Mouse (Mus musculus) heart, postnatal 0 days (tissue): ENCODE data around the gene Ank2. TPM values are rescaled to one million over a fixed set of nuclear protein-coding genes. Genes with fewer than 3 reads are reported as not detected.

ENCODE experiments used
- ATAC-seq: fragments of 200-750 bp; cut with Nextera tagmentation; 2 replicates; pipeline ENCODE4 v1.8.0; 2017; ENCODE audit warnings: low read depth, moderate number of reproducible peaks, moderate library complexity; ENCODE audit not compliant: insufficient read depth
- DNase-seq: peaks from one replicate; pipeline ENCODE4 v3.0.0-alpha.2; 2016; ENCODE audit warnings: low spot score
- H3K27ac ChIP-seq: fragments of 300-500 bp; sonication (generic); 2 replicates; pipeline ENCODE4 v1.5.1; 2014; ENCODE audit warnings: low read depth, mild to moderate bottlenecking
- H3K27me3 ChIP-seq: fragments of 300-500 bp; sonication (generic); 2 replicates; pipeline ENCODE4 v1.6.1; 2014; ENCODE audit warnings: low read length, mixed read lengths; ENCODE audit not compliant: control insufficient read depth, insufficient read depth
- H3K36me3 ChIP-seq: fragments of 300-500 bp; sonication (generic); replicated peaks from 2 replicates; pipeline ENCODE4 v1.6.1; 2014; ENCODE audit warnings: low read length, mixed read lengths; ENCODE audit not compliant: control insufficient read depth, insufficient read depth
- H3K4me1 ChIP-seq: fragments of 300-500 bp; sonication (generic); 2 replicates; pipeline ENCODE4 v1.6.1; 2014; ENCODE audit warnings: antibody characterized with exemption; ENCODE audit not compliant: control insufficient read depth, insufficient read depth
- H3K4me2 ChIP-seq: fragments of 300-500 bp; sonication (generic); 2 replicates; pipeline ENCODE4 v1.6.1; 2014; ENCODE audit warnings: low read depth, mild to moderate bottlenecking, low read length, moderate library complexity
- H3K4me3 ChIP-seq: fragments of 300-500 bp; sonication (generic); 2 replicates; pipeline ENCODE4 v1.5.1; 2014; ENCODE audit warnings: low read depth, low read length
- H3K9ac ChIP-seq: fragments of 300-500 bp; sonication (generic); replicated peaks from 2 replicates; pipeline ENCODE4 v1.6.1; 2014; ENCODE audit warnings: low read depth, low read length, mixed read lengths
- H3K9me3 ChIP-seq: fragments of 300-500 bp; sonication (generic); replicated peaks from 2 replicates; pipeline ENCODE4 v1.6.1; 2016; ENCODE audit warnings: low read length; ENCODE audit not compliant: control insufficient read depth
- CTCF ChIP-seq: IDR thresholded peaks from 2 replicates; pipeline ENCODE4 v1.5.1; 2016; ENCODE audit warnings: antibody characterized with exemption, control low read depth, low read depth
- EP300 ChIP-seq: IDR thresholded peaks from 2 replicates; pipeline ENCODE4 v1.6.1; 2016; ENCODE audit warnings: antibody characterized with exemption, low read depth
- WGBS: fragments of 180-500 bp; shearing (Covaris S2); extraction: QIAGEN DNeasy Blood & Tissue Kit; methylation state at CpG from one replicate; pipeline ENCODE4 v1.1.7; 2014; 5-methylcytosine and 5-hydroxymethylcytosine counted together
- polyA plus RNA-seq: library from polyadenylated mRNA; unstranded; fragments of >200 nt; fragmentation: Nextera tagmentation; extraction: Ambion mirVana; gene quantifications from 2 replicates; pipeline ENCODE4 v1.2.1, GENCODE M21; 2015
- total RNA-seq: library from RNA; depleted of rRNA; stranded (reverse); fragments of >200 nt; gene quantifications from 2 replicates; pipeline ENCODE4 v1.2.3, GENCODE M21; 2014; ENCODE audit warnings: low replicate concordance

The Ank2 gene
- total and polyA plus RNA-seq, 2 experiments from 2014 or later, result 45.1 to 138 TPM

DNA sequence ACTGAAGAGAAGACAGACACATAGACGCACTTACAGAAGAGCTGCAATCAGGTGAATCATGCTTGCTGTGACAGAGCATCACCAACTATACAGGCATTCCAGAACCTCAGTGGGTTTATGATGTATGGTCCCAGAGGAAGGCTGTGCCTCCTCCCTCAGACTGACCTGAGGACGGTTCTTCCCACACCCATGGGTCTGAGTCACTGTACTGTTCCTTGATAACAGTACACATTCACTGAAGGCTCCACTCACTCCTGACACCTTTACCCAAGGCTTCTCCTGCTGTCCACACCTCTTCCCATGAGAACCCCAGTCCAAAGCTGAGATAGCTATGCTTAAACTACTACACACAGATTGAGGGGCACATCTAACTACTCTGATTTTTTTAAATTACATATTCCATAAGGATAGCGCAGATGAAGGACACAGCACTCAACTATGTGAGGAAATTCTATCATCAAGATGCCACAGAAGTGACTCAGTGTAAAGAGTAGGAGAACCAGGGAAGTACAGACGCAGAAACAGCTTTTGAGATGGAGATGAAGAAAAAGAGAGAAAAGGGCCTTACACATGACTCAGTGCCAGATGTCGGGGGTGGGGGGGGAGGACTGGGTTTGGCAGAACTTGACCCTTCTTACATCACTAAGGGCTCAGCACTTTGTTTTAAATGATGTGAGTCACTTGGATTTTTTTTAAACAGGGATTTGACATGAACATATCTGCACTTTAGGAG is 435.3 kb downstream of the Ank2 start:
- DNase-seq, result peak; percentile 44
- H3K9me3 ChIP-seq, result no peaks in the 10 kb centered on the region
- TF ChIP-seq EP300 (no peak), CTCF (no peak)
- no peak overlapping the region for H3K4me2 ChIP-seq
- no peak overlapping the region for H3K4me3 ChIP-seq
- H3K36me3 ChIP-seq, result no peaks in the 10 kb centered on the region
- peak; percentile 36 for ATAC-seq
- H3K27ac ChIP-seq, result peak overlapping the region; percentile 31; the same call in 1 of the 2 replicates
- no peaks in the 10 kb centered on the region for H3K27me3 ChIP-seq
- H3K9ac ChIP-seq, result no peak overlapping the region
- H3K4me1 ChIP-seq, result peaks cover 15% of the 10 kb centered on the region; the same call in 1 of the 2 replicates
- 36% methylated on average over 5 of the region's 5 CpGs for WGBS

DNA sequence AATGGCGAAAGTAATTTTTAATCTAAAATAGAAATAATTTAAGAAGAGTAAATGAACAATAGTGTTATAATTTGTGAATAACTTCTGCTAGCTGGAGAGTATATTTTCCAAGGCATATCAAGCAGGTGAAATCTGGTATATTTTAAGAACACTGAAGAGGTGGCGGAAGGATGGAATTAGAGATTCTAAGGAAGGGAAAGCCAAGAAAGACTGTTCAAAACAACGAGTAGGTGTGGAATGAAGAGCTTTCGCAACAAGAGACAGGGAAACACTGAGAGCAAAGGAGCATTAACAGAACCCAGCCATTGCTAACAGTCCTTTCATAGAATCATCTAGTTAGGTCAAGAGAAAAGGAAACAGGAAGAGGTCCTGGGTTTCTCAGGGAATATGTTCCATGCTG is 439.5 kb downstream of the Ank2 start:
- 87% methylated on average over 4 of the region's 4 CpGs for WGBS
- TF ChIP-seq EP300 (no peak), CTCF (no peak)

DNA sequence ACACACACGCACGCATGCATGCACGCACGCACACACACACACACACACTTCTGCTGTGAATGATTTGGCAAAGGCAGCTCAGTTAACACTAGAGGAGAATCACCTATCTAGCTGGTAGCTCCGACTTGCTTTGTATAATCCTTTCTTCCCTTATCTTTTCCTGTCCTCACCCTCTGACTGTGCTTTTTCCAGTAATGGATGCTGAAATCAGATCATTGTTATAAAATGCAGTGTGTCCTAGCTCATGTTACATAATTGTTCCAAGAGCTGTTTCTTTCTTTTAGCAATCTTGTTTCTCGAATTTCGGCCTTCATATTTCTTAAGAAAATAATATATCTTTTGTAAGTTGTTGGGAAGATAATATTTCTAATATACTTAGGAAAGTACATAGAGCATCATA is 457.9 kb downstream of the Ank2 start:
- no peak for DNase-seq
- Histone ChIP-seq H3K4me1 (no peaks in the 10 kb centered on the region), H3K27ac (no peak overlapping the region), H3K36me3 (peaks cover 11% of the 10 kb centered on the region; the same call in 1 of the 2 replicates), H3K4me3 (no peak overlapping the region), H3K9ac (no peak overlapping the region), H3K9me3 (no peaks in the 10 kb centered on the region), H3K27me3 (no peaks in the 10 kb centered on the region), H3K4me2 (no peak overlapping the region)
- WGBS, result 69% methylated on average over 7 of the region's 7 CpGs
- ATAC-seq, result no peak
- TF ChIP-seq EP300, result no peak
- no peak for TF ChIP-seq CTCF

More for the DNA sequence above, 439.5 kb downstream of the Ank2 start:
- DNase-seq (no peak), ATAC-seq (no peak)
- H3K36me3 ChIP-seq, result no peaks in the 10 kb centered on the region; the same call in 1 of the 2 replicates
- peaks cover 9% of the 10 kb centered on the region; the same call in 1 of the 2 replicates for H3K4me1 ChIP-seq
- no peak overlapping the region for H3K4me3 ChIP-seq
- H3K27ac ChIP-seq, result no peak overlapping the region
- no peak overlapping the region for H3K4me2 ChIP-seq
- H3K9ac ChIP-seq, result no peak overlapping the region
- H3K9me3 ChIP-seq, result no peaks in the 10 kb centered on the region
- no peaks in the 10 kb centered on the region for H3K27me3 ChIP-seq

DNA sequence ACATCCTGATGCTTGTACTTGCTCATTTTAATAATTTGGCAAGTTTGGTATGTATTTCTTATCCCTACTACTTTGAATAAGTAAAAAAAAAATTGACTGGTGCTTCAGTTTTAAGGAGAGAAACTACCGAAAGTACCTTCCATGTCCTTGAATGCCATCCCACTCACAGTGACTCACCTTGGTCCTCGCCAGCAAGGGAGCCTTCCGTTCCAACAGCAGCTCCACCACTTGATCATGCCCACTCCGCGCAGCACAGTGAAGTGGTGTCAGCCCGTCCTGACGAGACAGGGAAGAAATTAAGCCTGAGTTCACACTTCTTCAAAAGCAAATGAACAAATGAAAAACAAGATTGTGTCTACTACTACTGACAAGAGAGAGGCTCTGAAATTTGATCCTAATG is 460.6 kb downstream of the Ank2 start:
- no peaks in the 10 kb centered on the region for H3K27me3 ChIP-seq
- no peaks in the 10 kb centered on the region for H3K9me3 ChIP-seq
- no peak overlapping the region for H3K27ac ChIP-seq
- TF ChIP-seq CTCF (no peak), EP300 (no peak)
- H3K4me1 ChIP-seq, result no peaks in the 10 kb centered on the region
- no peak overlapping the region for H3K4me2 ChIP-seq
- ATAC-seq (no peak), DNase-seq (no peak)
- H3K36me3 ChIP-seq, result 0 out of 2 replicates have a peak, but pooled peaks cover 3% of the 10 kb centered on the region
- H3K9ac ChIP-seq, result no peak overlapping the region
- H3K4me3 ChIP-seq, result no peak overlapping the region
- WGBS, result 78% methylated on average over 7 of the region's 7 CpGs

DNA sequence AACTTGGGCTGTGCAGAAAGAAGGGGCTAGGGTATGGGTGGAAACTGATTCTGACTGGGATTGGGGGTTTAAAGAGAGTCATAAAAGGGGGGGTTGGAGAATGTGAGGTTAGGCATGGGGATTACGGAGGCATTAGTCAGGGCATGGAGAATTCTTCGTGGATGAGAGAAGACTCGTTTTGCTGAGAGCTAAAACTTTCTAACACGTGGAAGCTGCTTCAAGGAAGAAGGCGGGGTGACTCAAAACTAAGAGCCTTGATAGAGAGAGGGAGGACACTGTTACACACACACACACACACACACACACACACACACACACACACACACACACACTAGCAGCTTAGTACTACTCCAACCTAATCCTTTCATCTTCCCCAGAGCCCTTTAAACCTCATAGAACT is 463.0 kb downstream of the Ank2 start:
- Histone ChIP-seq H3K9me3 (no peaks in the 10 kb centered on the region), H3K36me3 (peaks cover 11% of the 10 kb centered on the region; the same call in 1 of the 2 replicates), H3K4me1 (no peaks in the 10 kb centered on the region), H3K27ac (no peak overlapping the region), H3K4me3 (no peak overlapping the region), H3K9ac (no peak overlapping the region), H3K27me3 (no peaks in the 10 kb centered on the region), H3K4me2 (no peak overlapping the region)
- no peak for DNase-seq
- no peak for ATAC-seq
- 82% methylated on average over 5 of the region's 5 CpGs for WGBS
- TF ChIP-seq EP300, result no peak
- no peak for TF ChIP-seq CTCF
